Mouse (Mus musculus) liver, adult 2 months (tissue): Measurements from ENCODE around the gene Rnf25.

ENCODE experiments used
- CTCF ChIP-seq: fragments of 200-500 bp; IDR thresholded peaks from 2 replicates; pipeline ENCODE4 v1.5.1; 2011; ENCODE audit warnings: low read depth, low read length, control low read depth
- POLR2A ChIP-seq: fragments of 200-500 bp; IDR thresholded peaks from 2 replicates; pipeline ENCODE4 v1.6.1; 2011; ENCODE audit warnings: low read length, control low read depth; ENCODE audit not compliant: insufficient read depth; ENCODE audit errors: extremely low read depth

DNA sequence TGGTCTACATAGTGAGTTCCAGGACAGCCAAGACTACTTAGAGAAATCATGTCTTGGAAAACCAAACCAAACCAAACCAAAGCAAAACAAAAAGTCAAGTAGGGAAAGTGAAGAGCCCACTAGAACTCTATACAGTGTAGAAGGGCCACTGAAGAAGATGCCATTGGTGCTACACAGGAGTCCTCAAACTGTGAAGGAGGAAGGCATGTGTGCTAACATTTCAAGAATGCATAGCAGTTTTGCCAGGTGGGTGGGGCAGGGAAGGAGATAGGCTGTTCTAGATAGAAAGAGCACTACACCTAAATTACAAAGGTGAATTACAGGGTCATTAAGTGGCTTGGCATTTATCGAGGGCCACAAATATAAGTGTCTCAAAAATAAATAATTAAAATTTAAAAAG, 23.0 kb upstream of the Rnf25 start:
- TF ChIP-seq CTCF (no peak), POLR2A (no peak)
